Mouse (Mus musculus): ENCODE data around the gene Adap2.

GRCm38 (mm10) chr11:80156841-80157240 is 2.9 kb downstream of the Adap2 start:
- TF ChIP-seq POLR2A (IDR thresholded peaks at IDR 0.05; ENCODE audit: borderline replicate concordance, extremely low read depth, low read depth, low read length) = no peak
- no peak for TF ChIP-seq CTCF (IDR thresholded peaks at IDR 0.05; ENCODE audit: insufficient read depth, low read length)

Data from lung, adult 2 months (tissue).